Mouse (Mus musculus): ENCODE measurements around the gene Iah1.
A peak's percentile ranks its signal among the peaks of the same experiment; 100 is the strongest.

DNA sequence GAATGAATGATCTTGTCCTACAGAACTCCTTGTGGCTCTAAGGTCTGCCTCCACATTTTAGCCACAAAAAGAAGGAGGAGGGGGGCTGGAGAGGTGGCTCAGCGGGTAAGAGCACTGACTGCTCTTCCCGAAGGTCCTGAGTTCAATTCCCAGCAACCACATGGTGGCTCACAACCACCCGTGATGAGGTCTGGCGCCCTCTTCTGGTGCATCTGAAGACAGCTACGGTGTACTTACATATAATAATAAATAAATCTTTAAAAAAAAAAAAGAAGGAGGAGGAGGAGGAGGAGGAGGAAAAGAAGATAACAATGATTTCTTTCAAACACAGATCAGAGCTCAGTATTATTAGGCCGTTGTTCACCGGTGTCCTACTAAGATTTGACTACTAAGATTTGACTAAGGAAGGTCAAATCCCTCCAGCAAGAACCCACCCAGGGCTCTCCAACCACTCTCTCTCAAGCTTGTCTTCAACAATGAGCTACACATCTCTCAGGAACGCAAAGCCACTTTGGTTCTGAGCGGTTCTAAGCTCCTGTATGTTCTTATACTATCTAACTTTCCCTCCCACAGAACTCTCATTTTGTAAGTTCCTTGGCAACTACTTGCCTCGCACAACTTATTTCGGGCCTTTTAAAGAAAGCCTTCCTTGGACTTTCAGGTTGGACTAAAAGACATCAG is 31.3 kb upstream of the Iah1 start, which contains the start of gene Cpsf3:
- TF ChIP-seq CTCF (IDR thresholded peaks at IDR 0.05; ENCODE audit: low read depth) (peak; percentile 38), EP300 (IDR thresholded peaks at IDR 0.05; ENCODE audit: low read depth) (no peak)

Measured in liver, postnatal 0 days (tissue).